ENCODE assay signal across 19 mouse cellular contexts in the genomic region with DNA sequence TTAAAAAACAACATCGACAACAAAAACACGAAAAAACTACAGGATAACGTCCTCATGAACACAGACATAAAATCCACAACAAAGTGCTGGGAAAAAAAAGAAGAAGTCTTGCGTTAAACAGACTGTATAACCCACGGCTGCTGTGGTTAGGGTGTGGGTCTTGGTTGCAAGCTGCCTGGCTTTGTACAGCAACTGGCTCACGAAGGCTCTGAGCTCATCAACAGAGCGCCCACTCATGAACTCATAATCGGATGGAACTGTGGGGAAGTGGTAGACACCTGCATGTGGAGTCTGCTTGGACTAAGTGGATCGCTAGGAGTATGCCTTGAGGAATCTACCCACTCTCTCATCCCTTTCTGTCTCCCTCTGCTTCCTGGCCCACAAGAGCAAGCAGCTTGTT. TPM values are rescaled to one million over a fixed set of nuclear protein-coding genes. Genes with fewer than 3 reads are reported as not detected.
DNase-seq lines count a peak whose midpoint lies in the region; ATAC-seq and TF ChIP-seq lines count a peak whose summit lies in the region.
"Had no signal": no experiment of that assay in that cellular context is flagged by ENCODE, and none has a peak within 500 bp of the region (broad histone marks: within the 10 kb centered on the region; RNA-seq: fewer than 3 reads in every experiment).

No protein-coding gene starts in this region.

- no peak for TF ChIP-seq CTCF in spleen, adult 2 months (IDR thresholded peaks at IDR 0.05; ENCODE audit: extremely low read depth, insufficient read depth, insufficient read length, insufficient replicate concordance)
- no peak for TF ChIP-seq CTCF in CH12.LX (conservative IDR thresholded peaks at IDR 0.05 in 1 of 2, IDR thresholded peaks at IDR 0.05 in 1 of 2; ENCODE audit: low read depth in 2 of 2, low read length in 2 of 2)
- no peak for TF ChIP-seq CTCF in hindbrain, postnatal 0 days (IDR thresholded peaks at IDR 0.05; ENCODE audit: low read depth)

- TF ChIP-seq POLR2A in spleen, adult 2 months (IDR thresholded peaks at IDR 0.05; ENCODE audit: low read depth, low read length), result no peak
- TF ChIP-seq POLR2A in CH12.LX (IDR thresholded peaks at IDR 0.05; ENCODE audit: low read depth, low read length), result peak; percentile 24; the same call in 1 of the 2 replicates

- no peaks in the 10 kb centered on the region for H3K79me2 ChIP-seq in CH12.LX (replicated peaks; ENCODE audit: control insufficient read depth, extremely low read depth, insufficient read depth, poor library complexity, severe bottlenecking)

- peak overlapping the region; percentile 76 for H3K4me2 ChIP-seq in CH12.LX (ENCODE audit: insufficient read depth, low read depth, poor library complexity, severe bottlenecking)
- H3K4me2 ChIP-seq in hindbrain, postnatal 0 days (ENCODE audit: low read depth, low read length), result no peak overlapping the region
- H3K4me2 ChIP-seq: embryonic facial prominence, embryonic 12.5 days; heart, embryonic 15.5 days; neural tube, embryonic 15.5 days had no signal

- no peak for TF ChIP-seq RAD21 in CH12.LX (IDR thresholded peaks at IDR 0.05; ENCODE audit: low read depth, low read length)

- dilution Hi-C loops in CH12.LX (cut with MboI; ENCODE audit: extremely low pct_ligation_motif_present, extremely low pct_unique_long_range_greater_than_20kb, low sequenced_read_pairs), result no loop called here

- in situ Hi-C loops in CH12.LX (cut with MboI; ENCODE audit: low pct_ligation_motif_present, low pct_unique_long_range_greater_than_20kb, low sequenced_read_pairs), result no loop called here

- H3K9me3 ChIP-seq in CH12.LX (replicated peaks; ENCODE audit: low read length), result no peaks in the 10 kb centered on the region
- no peaks in the 10 kb centered on the region for H3K9me3 ChIP-seq in hindbrain, postnatal 0 days (ENCODE audit: low read length)
- H3K9me3 ChIP-seq: embryonic facial prominence, embryonic 12.5 days; forebrain, embryonic 10.5 days; heart, embryonic 15.5 days; megakaryocyte, embryonic 14.5 days; neural tube, embryonic 15.5 days had no signal

- H3K9ac ChIP-seq in CH12.LX (ENCODE audit: insufficient read depth, low read depth), result peak overlapping the region; percentile 66
- H3K9ac ChIP-seq in hindbrain, postnatal 0 days (replicated peaks; ENCODE audit: low read length), result no peak overlapping the region
- H3K9ac ChIP-seq: embryonic facial prominence, embryonic 12.5 days; heart, embryonic 15.5 days; neural tube, embryonic 15.5 days had no signal

- no peaks in the 10 kb centered on the region for H3K27me3 ChIP-seq in spleen, adult 2 months (ENCODE audit: control insufficient read depth, insufficient read depth, low read length)
- no peaks in the 10 kb centered on the region for H3K27me3 ChIP-seq in CH12.LX (replicated peaks)
- H3K27me3 ChIP-seq in splenic B cell, adult 2 months (ENCODE audit: control insufficient read depth, insufficient read depth, low read length, poor library complexity, severe bottlenecking), result no peaks in the 10 kb centered on the region
- no peaks in the 10 kb centered on the region for H3K27me3 ChIP-seq in hindbrain, postnatal 0 days (ENCODE audit: insufficient read depth, low read length)
- H3K27me3 ChIP-seq: embryonic facial prominence, embryonic 12.5 days; heart, embryonic 15.5 days; megakaryocyte, embryonic 14.5 days; neural tube, embryonic 15.5 days had no signal

- H3K4me1 ChIP-seq in spleen, adult 2 months (ENCODE audit: control insufficient read depth, insufficient read depth, insufficient read length), result peaks cover 71% of the 10 kb centered on the region
- H3K4me1 ChIP-seq in CH12.LX (ENCODE audit: control insufficient read depth in 1 of 2, insufficient read depth in 2 of 2), result peaks cover 50 to 95% of the 10 kb centered on the region in 2 experiments
- H3K4me1 ChIP-seq in hindbrain, postnatal 0 days (ENCODE audit: insufficient read depth, low read length), result no peaks in the 10 kb centered on the region
- H3K4me1 ChIP-seq: embryonic facial prominence, embryonic 12.5 days; heart, embryonic 15.5 days; neural tube, embryonic 15.5 days had no signal

- H3K36me3 ChIP-seq in spleen, adult 2 months (ENCODE audit: control insufficient read depth, insufficient read depth, low read length), result no peaks in the 10 kb centered on the region
- no peaks in the 10 kb centered on the region for H3K36me3 ChIP-seq in CH12.LX (replicated peaks in 1 of 2; ENCODE audit: control insufficient read depth in 1 of 2, insufficient read depth in 1 of 2, low read length in 1 of 2)
- H3K36me3 ChIP-seq in splenic B cell, adult 2 months (ENCODE audit: control insufficient read depth, insufficient read depth, low read length, poor library complexity, severe bottlenecking), result no peaks in the 10 kb centered on the region
- no peaks in the 10 kb centered on the region for H3K36me3 ChIP-seq in hindbrain, postnatal 0 days (ENCODE audit: insufficient read depth, low read length)
- H3K36me3 ChIP-seq: embryonic facial prominence, embryonic 12.5 days; forebrain, embryonic 10.5 days; heart, embryonic 15.5 days; neural tube, embryonic 15.5 days had no signal

- peak; percentile 31 to 51; a peak in 3 of 4 replicates for ATAC-seq in hematopoietic stem cell, adult 5-6 weeks (replicated peaks in 1 of 2; ENCODE audit: insufficient read depth in 1 of 2, low FRiP score in 2 of 2, low TSS enrichment in 1 of 2, low read depth in 1 of 2, poor library complexity in 2 of 2, severe bottlenecking in 2 of 2)
- no peak for ATAC-seq in hindbrain, postnatal 0 days

- TF ChIP-seq EP300 in CH12.LX (IDR thresholded peaks at IDR 0.05; ENCODE audit: low read length), result no peak; the same call in none of the 2 replicates

- H3K27ac ChIP-seq in spleen, adult 2 months (ENCODE audit: insufficient read depth, low read length), result peak overlapping the region; percentile 63
- peak overlapping the region; percentile 96 for H3K27ac ChIP-seq in CH12.LX (ENCODE audit: insufficient read depth, low read depth)
- H3K27ac ChIP-seq in hindbrain, postnatal 0 days, result no peak overlapping the region
- H3K27ac ChIP-seq: embryonic facial prominence, embryonic 12.5 days; forebrain, embryonic 10.5 days; heart, embryonic 15.5 days; neural tube, embryonic 15.5 days had no signal

- no peak overlapping the region for H3K4me3 ChIP-seq in spleen, adult 2 months (ENCODE audit: extremely low read depth, insufficient read depth, insufficient read length)
- H3K4me3 ChIP-seq in CH12.LX (replicated peaks in 1 of 3; ENCODE audit: low read depth in 2 of 3, low read length in 2 of 3, poor library complexity in 1 of 3), result peak overlapping the region; percentile 1 to 21 (median 7)
- H3K4me3 ChIP-seq in hindbrain, postnatal 0 days (ENCODE audit: low read length), result no peak overlapping the region
- H3K4me3 ChIP-seq: embryonic facial prominence, embryonic 12.5 days; forebrain, embryonic 10.5 days; heart, embryonic 15.5 days; megakaryocyte, embryonic 14.5 days; neural tube, embryonic 15.5 days had no signal

- DNase-seq in spleen, adult 2 months (ENCODE audit: low read depth in 1 of 2, low spot score in 2 of 2), result peak in 1 of 2 experiments; percentile 53
- DNase-seq in spleen, postnatal 14 days (ENCODE audit: low spot score in 2 of 2), result no peak
- DNase-seq in CH12.LX (ENCODE audit: extremely low read depth), result peak; percentile 58
- DNase-seq in splenic B cell, adult 2 months (ENCODE audit: low read depth, low spot score), result peak; percentile 69
- DNase-seq in hindbrain, postnatal 0 days (ENCODE audit: low spot score), result no peak
- no peak for DNase-seq in lung, postnatal 4 days
- DNase-seq: adrenal gland, postnatal 25 days; cerebellum, postnatal 25 days; kidney, adult 11 months; kidney, postnatal 14 days; layer of hippocampus, adult 9-11 months; liver; lung, adult 18-20 months had no signal

- WGBS in spleen, adult 2 months, result 21% methylated on average over 9 of the region's 9 CpGs
- WGBS in hindbrain, postnatal 0 days, result 91% methylated on average over 9 of the region's 9 CpGs

TF ChIP-seq in CH12.LX, 34 proteins besides CTCF, POLR2A, EP300 and RAD21:
- TF ChIP-seq ELF1 (IDR thresholded peaks at IDR 0.05; ENCODE audit: low read depth, low read length) (no peak), MXI1 (IDR thresholded peaks at IDR 0.05; ENCODE audit: low read depth, low read length) (0 out of 2 replicates have a peak, but pooled peaks have one; percentile 11), IRF4 (IDR thresholded peaks at IDR 0.05; ENCODE audit: low read depth, low read length) (no peak), HCFC1 (IDR thresholded peaks at IDR 0.05; ENCODE audit: low read depth, low read length) (0 out of 2 replicates have a peak, but pooled peaks have one; percentile 1), BHLHE40 (IDR thresholded peaks at IDR 0.05; ENCODE audit: low read depth, low read length) (0 out of 2 replicates have a peak, but pooled peaks have one; percentile 4), GABPA (IDR thresholded peaks at IDR 0.05; ENCODE audit: insufficient replicate concordance, low read depth, low read length) (no peak), MAX (IDR thresholded peaks at IDR 0.05; ENCODE audit: low read length) (0 out of 2 replicates have a peak, but pooled peaks have one; percentile 18), UBTF (IDR thresholded peaks at IDR 0.05; ENCODE audit: low read depth, low read length) (no peak), JUND (conservative IDR thresholded peaks at IDR 0.05; ENCODE audit: low read depth, low read length) (no peak)

RNA-seq across cellular contexts. Expression of a gene that starts 6.1 kb away (rescaled TPM):
- 138 and 180 TPM in 2 replicates for polyA plus RNA-seq in spleen, adult 2 months (2012; rRNA removed)
- total RNA-seq in CH12.LX (2012; rRNA removed) (129 and 142 TPM in 2 replicates), CH12.LX (2014; rRNA removed) (95.5 and 103 TPM in 2 replicates)
- polyA plus RNA-seq in CH12.LX (2012; ENCODE audit: insufficient read length, low read depth), result 191 and 252 TPM in 2 replicates
- 10.3 and 18.1 TPM in 2 replicates for total RNA-seq in hematopoietic stem cell, adult 5-6 weeks (2017)
- total RNA-seq in hindbrain, postnatal 0 days (2014; rRNA removed), result 0.52 TPM in 1 of 2 replicates, not detected in the other
- polyA plus RNA-seq in hindbrain, postnatal 0 days (2015; fragmentation: Nextera tagmentation; extraction: Ambion mirVana), result 0.29 and 0.40 TPM in 2 replicates

RNA-seq across cellular contexts. Expression of a gene that starts 45.2 kb away (rescaled TPM):
- polyA plus RNA-seq in spleen, adult 2 months (2012; rRNA removed), result 83.4 and 91.5 TPM in 2 replicates
- total RNA-seq in CH12.LX (2012; rRNA removed) (15.8 and 18.2 TPM in 2 replicates), CH12.LX (2014; rRNA removed) (20.7 and 26.4 TPM in 2 replicates)
- 25.4 and 27.4 TPM in 2 replicates for polyA plus RNA-seq in CH12.LX (2012; ENCODE audit: insufficient read length, low read depth)
- total RNA-seq in hematopoietic stem cell, adult 5-6 weeks (2017), result 39.3 and 41.8 TPM in 2 replicates
- 13.3 and 14.3 TPM in 2 replicates for total RNA-seq in hindbrain, postnatal 0 days (2014; rRNA removed)
- polyA plus RNA-seq in hindbrain, postnatal 0 days (2015; fragmentation: Nextera tagmentation; extraction: Ambion mirVana), result 4.5 and 5.0 TPM in 2 replicates

Comparison
In these comparisons a context has a peak if more than half of its experiments do, and no peak if none do; other contexts are left out.
1. DNase-seq: peak in CH12.LX (single experiment) and splenic B cell, adult 2 months (single experiment); none in spleen, postnatal 14 days (0 of 2), hindbrain, postnatal 0 days (single experiment) and lung, postnatal 4 days (0 of 2).
2. H3K4me3 ChIP-seq: peak in CH12.LX (3 of 3); none in spleen, adult 2 months (single experiment) and hindbrain, postnatal 0 days (single experiment).